Mouse (Mus musculus) heart, postnatal 0 days (tissue): Measurements from ENCODE around the gene Pitpnm2. TPM values are rescaled to one million over a fixed set of nuclear protein-coding genes. Genes with fewer than 3 reads are reported as not detected.
A peak's percentile ranks its signal among the peaks of the same experiment; 100 is the strongest.

ENCODE experiments used
- ATAC-seq: fragments of 200-750 bp; cut with Nextera tagmentation; 2 replicates; pipeline ENCODE4 v1.8.0; 2017; ENCODE audit warnings: low read depth, moderate number of reproducible peaks, moderate library complexity; ENCODE audit not compliant: insufficient read depth
- DNase-seq: peaks from one replicate; pipeline ENCODE4 v3.0.0-alpha.2; 2016; ENCODE audit warnings: low spot score
- H3K27ac ChIP-seq: fragments of 300-500 bp; sonication (generic); 2 replicates; pipeline ENCODE4 v1.5.1; 2014; ENCODE audit warnings: low read depth, mild to moderate bottlenecking
- H3K27me3 ChIP-seq: fragments of 300-500 bp; sonication (generic); 2 replicates; pipeline ENCODE4 v1.6.1; 2014; ENCODE audit warnings: low read length, mixed read lengths; ENCODE audit not compliant: control insufficient read depth, insufficient read depth
- H3K36me3 ChIP-seq: fragments of 300-500 bp; sonication (generic); replicated peaks from 2 replicates; pipeline ENCODE4 v1.6.1; 2014; ENCODE audit warnings: low read length, mixed read lengths; ENCODE audit not compliant: control insufficient read depth, insufficient read depth
- H3K4me1 ChIP-seq: fragments of 300-500 bp; sonication (generic); 2 replicates; pipeline ENCODE4 v1.6.1; 2014; ENCODE audit warnings: antibody characterized with exemption; ENCODE audit not compliant: control insufficient read depth, insufficient read depth
- H3K4me2 ChIP-seq: fragments of 300-500 bp; sonication (generic); 2 replicates; pipeline ENCODE4 v1.6.1; 2014; ENCODE audit warnings: low read depth, mild to moderate bottlenecking, low read length, moderate library complexity
- H3K4me3 ChIP-seq: fragments of 300-500 bp; sonication (generic); 2 replicates; pipeline ENCODE4 v1.5.1; 2014; ENCODE audit warnings: low read depth, low read length
- H3K9ac ChIP-seq: fragments of 300-500 bp; sonication (generic); replicated peaks from 2 replicates; pipeline ENCODE4 v1.6.1; 2014; ENCODE audit warnings: low read depth, low read length, mixed read lengths
- H3K9me3 ChIP-seq: fragments of 300-500 bp; sonication (generic); replicated peaks from 2 replicates; pipeline ENCODE4 v1.6.1; 2016; ENCODE audit warnings: low read length; ENCODE audit not compliant: control insufficient read depth
- CTCF ChIP-seq: IDR thresholded peaks from 2 replicates; pipeline ENCODE4 v1.5.1; 2016; ENCODE audit warnings: antibody characterized with exemption, control low read depth, low read depth
- EP300 ChIP-seq: IDR thresholded peaks from 2 replicates; pipeline ENCODE4 v1.6.1; 2016; ENCODE audit warnings: antibody characterized with exemption, low read depth
- WGBS: fragments of 180-500 bp; shearing (Covaris S2); extraction: QIAGEN DNeasy Blood & Tissue Kit; methylation state at CpG from one replicate; pipeline ENCODE4 v1.1.7; 2014; 5-methylcytosine and 5-hydroxymethylcytosine counted together
- polyA plus RNA-seq: library from polyadenylated mRNA; unstranded; fragments of >200 nt; fragmentation: Nextera tagmentation; extraction: Ambion mirVana; gene quantifications from 2 replicates; pipeline ENCODE4 v1.2.1, GENCODE M21; 2015
- total RNA-seq: library from RNA; depleted of rRNA; stranded (reverse); fragments of >200 nt; gene quantifications from 2 replicates; pipeline ENCODE4 v1.2.3, GENCODE M21; 2014; ENCODE audit warnings: low replicate concordance

Pitpnm2 gene
- total and polyA plus RNA-seq, 2 experiments from 2014 or later = 3.2 to 17.1 TPM

DNA sequence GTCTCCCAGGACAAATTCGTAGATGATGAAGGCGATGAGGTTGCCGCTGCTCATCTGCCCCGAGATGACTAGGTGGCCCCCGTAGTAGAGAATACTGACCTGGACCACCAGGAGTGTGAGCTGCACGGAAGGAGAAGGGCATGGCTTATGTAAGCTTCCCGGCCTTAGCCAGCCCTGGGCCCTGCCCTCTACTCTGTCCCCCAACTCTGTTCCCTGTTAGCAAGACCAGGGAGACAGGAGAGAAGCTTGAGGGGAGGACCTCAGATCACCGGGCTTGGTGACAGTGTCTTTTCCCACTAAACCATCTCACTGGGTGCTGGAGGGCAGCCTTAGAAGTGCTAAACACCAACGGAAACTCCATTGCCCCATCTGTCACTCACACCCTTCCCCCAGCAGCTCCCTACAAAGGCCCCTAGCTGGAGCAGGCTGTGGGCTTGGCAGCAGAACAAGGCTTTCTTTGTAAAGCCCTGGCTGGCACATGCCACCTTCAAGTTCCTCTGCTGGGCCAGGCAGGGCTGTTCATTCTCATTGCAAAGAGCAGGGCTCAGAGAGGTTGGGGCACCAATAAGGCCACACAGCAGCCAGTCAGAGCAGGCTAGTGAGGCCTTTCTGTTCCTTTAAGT lies 170.7 kb downstream of the Pitpnm2 start:
- H3K36me3 ChIP-seq = no peaks in the 10 kb centered on the region
- peak overlapping the region; percentile 6; the same call in 1 of the 2 replicates for H3K4me2 ChIP-seq
- H3K4me1 ChIP-seq = peaks cover 8% of the 10 kb centered on the region
- ATAC-seq (0 out of 2 replicates have a peak, but pooled peaks have one; percentile 21), DNase-seq (no peak)
- peak overlapping the region; percentile 27; the same call in 1 of the 2 replicates for H3K27ac ChIP-seq
- H3K9ac ChIP-seq = no peak overlapping the region; the same call in 1 of the 2 replicates
- H3K4me3 ChIP-seq = no peak overlapping the region
- no peak for TF ChIP-seq CTCF
- TF ChIP-seq EP300 = no peak
- WGBS = 63% methylated on average over 9 of the region's 9 CpGs
- H3K27me3 ChIP-seq = no peaks in the 10 kb centered on the region
- no peaks in the 10 kb centered on the region for H3K9me3 ChIP-seq

DNA sequence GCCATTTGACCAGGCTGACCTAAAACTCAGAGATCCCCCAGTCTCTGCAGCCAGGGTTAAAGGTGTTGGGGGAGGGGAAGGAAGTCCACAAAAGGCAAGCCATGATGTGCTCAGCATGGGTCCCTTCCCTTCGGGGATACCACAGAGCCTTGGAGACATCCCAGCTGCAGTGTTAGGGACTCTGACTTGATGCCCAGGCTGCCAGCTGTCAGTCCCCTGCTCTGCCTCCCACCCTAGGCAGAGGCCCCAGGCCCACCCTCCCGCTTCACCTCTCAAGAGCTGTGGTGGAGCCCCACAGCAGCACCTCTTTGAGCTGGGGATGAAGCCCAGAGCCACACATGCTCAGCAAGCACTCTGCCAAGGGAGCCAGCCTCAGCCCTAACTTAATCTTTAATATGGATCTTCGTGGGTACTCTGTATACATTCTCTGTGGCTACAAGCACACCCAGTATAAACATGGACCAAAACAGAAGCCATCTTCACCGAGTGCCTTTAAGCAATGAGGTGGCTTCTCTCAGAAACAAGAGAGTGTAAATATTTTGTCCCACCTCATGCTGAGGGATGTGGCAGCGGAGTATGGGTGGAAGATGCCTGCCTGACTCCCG lies 171.6 kb downstream of the Pitpnm2 start:
- no peak overlapping the region for H3K9ac ChIP-seq
- H3K4me1 ChIP-seq = peaks cover 14% of the 10 kb centered on the region
- TF ChIP-seq CTCF (no peak), EP300 (no peak)
- H3K4me2 ChIP-seq = no peak overlapping the region
- H3K4me3 ChIP-seq = no peak overlapping the region
- H3K36me3 ChIP-seq = no peaks in the 10 kb centered on the region
- no peaks in the 10 kb centered on the region for H3K27me3 ChIP-seq
- no peak overlapping the region; the same call in 1 of the 2 replicates for H3K27ac ChIP-seq
- ATAC-seq (no peak), DNase-seq (no peak)
- 78% methylated on average over 6 of the region's 6 CpGs for WGBS
- no peaks in the 10 kb centered on the region for H3K9me3 ChIP-seq

DNA sequence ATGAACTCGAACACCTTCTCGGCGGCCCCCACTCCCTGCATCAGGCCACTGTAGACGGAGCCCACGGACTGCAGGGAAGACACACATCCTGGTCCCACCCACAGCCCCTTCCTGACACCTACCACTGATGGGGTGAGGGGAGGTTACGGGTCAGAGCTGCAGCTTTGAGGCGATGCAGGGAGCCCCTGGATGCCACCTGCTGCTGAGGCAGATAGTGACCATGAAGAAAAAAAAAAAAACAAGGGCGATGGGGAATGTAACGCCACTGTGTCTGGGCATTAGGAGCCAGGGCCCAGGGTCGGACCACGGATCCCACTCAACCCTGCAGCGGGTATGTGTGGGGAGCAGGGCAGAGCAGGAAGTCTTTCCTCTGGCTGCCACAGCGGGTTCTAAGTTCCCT lies 172.3 kb downstream of the Pitpnm2 start:
- DNase-seq = no peak
- 85% methylated on average over 13 of the region's 13 CpGs for WGBS
- H3K9me3 ChIP-seq = no peaks in the 10 kb centered on the region
- H3K4me1 ChIP-seq = peaks cover 14% of the 10 kb centered on the region
- H3K9ac ChIP-seq = no peak overlapping the region
- H3K27ac ChIP-seq = no peak overlapping the region
- no peak overlapping the region for H3K4me2 ChIP-seq
- H3K4me3 ChIP-seq = no peak overlapping the region
- no peaks in the 10 kb centered on the region for H3K36me3 ChIP-seq
- no peaks in the 10 kb centered on the region for H3K27me3 ChIP-seq
- TF ChIP-seq CTCF = no peak
- no peak for TF ChIP-seq EP300
- ATAC-seq = no peak

DNA sequence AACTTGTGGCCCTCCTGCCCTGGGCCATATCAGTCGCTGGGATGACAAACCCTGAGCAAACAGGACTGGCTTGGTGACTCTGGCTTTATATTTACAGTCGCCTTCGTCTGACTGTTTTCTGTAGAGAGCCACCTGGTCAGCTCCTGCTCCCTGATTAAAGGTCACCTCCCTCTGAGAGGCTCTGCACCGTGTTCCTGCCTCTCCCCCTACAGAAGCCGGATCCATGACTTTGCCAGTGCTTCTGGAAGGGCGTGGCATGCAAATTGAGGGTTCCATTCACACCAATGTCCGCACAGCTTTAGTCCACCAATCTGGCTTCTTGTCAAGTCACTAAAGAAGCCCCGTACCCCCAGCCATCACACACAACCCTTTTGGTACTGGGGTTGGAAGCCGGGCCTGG lies 173.0 kb downstream of the Pitpnm2 start:
- Histone ChIP-seq H3K4me3 (no peak overlapping the region), H3K27me3 (no peaks in the 10 kb centered on the region), H3K36me3 (no peaks in the 10 kb centered on the region), H3K4me1 (peaks cover 14% of the 10 kb centered on the region), H3K9me3 (no peaks in the 10 kb centered on the region), H3K4me2 (no peak overlapping the region), H3K27ac (no peak overlapping the region), H3K9ac (no peak overlapping the region)
- DNase-seq (no peak), ATAC-seq (no peak)
- 57% methylated on average over 9 of the region's 9 CpGs for WGBS
- TF ChIP-seq EP300 = no peak
- no peak for TF ChIP-seq CTCF

DNA sequence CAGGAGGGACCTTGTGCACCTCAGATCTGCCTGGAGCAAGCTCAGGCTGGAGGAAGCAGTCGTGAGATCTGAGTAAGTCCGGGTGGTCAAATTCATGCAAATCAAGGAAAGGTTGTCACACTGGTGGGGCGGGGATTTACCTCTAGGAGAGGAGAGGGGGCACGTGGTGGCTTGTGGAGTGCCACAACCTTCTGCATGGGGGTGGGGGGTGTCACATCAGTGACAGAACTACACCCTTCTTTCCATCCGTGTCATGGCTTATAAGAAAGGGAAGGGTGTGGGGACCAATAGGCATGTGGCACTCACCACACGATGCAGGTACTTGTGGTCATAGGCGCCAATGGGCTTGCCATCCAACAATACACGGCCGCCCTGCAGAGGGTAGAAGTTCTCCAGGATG lies 173.8 kb downstream of the Pitpnm2 start:
- WGBS = 63% methylated on average over 9 of the region's 9 CpGs
- Histone ChIP-seq H3K9ac (no peak overlapping the region), H3K36me3 (no peaks in the 10 kb centered on the region), H3K9me3 (no peaks in the 10 kb centered on the region), H3K4me1 (peaks cover 14% of the 10 kb centered on the region), H3K27me3 (no peaks in the 10 kb centered on the region), H3K4me2 (no peak overlapping the region), H3K4me3 (no peak overlapping the region), H3K27ac (no peak overlapping the region)
- TF ChIP-seq EP300 (no peak), CTCF (no peak)
- DNase-seq = no peak
- no peak for ATAC-seq

DNA sequence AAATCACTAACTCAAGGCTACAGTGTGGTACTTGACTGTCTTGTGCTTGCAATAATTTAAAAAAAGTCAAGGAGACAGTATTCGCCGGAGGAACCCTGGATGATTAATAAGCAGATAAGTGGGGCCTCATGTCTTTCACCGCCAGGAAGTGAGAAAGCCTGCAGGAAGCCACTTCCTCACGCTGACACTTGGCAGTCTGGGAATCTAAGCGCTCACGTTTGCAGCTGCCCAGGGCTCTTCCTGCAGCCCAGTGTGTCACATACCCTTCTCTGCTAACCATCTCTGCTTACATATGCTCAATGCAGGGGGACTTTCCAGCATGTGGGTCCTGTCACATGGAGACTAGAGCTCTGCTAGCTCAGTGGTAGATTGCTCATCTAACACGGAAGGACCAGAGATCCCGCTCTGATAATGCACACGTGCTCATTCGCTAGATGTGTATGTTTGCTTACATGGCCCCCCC lies 174.7 kb downstream of the Pitpnm2 start:
- ATAC-seq (no peak), DNase-seq (no peak)
- no peaks in the 10 kb centered on the region for H3K36me3 ChIP-seq
- no peak overlapping the region; the same call in 1 of the 2 replicates for H3K27ac ChIP-seq
- H3K27me3 ChIP-seq = no peaks in the 10 kb centered on the region
- H3K4me2 ChIP-seq = no peak overlapping the region
- TF ChIP-seq CTCF = no peak
- TF ChIP-seq EP300 = no peak
- 48% methylated on average over 10 of the region's 10 CpGs for WGBS
- peaks cover 14% of the 10 kb centered on the region for H3K4me1 ChIP-seq
- H3K9me3 ChIP-seq = no peaks in the 10 kb centered on the region
- H3K9ac ChIP-seq = no peak overlapping the region
- no peak overlapping the region for H3K4me3 ChIP-seq
